Comparison of ENCODE assay signal across 23 mouse cellular contexts in the genomic region with DNA sequence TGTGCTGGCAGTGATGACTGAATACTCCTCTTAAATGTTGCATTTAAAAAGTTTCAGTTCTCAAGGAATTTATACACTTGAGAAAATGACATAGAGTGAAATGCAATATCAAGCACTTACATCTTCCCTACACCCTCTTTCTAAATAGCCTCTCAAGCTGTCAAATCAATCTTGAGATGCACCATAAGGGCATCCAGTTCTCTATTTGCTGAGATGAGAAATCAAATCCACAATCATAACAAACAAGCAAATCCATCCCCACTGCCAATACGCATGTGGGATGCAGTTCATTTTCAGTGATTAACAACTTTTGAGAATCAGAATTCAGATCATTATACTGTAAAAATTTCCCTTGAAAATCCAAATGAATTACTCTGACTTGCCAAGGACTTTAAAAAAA.
A peak's percentile ranks its signal among the peaks of the same experiment; 100 is the strongest.
DNase-seq lines count a peak whose midpoint lies in the region; ATAC-seq and TF ChIP-seq lines count a peak whose summit lies in the region.
"Had no signal": no experiment of that assay in that cellular context is flagged by ENCODE, and none has a peak within 500 bp of the region (broad histone marks: within the 10 kb centered on the region; RNA-seq: fewer than 3 reads in every experiment).

No protein-coding gene starts in this region.

- H3K36me3 ChIP-seq in forebrain, embryonic 16.5 days (ENCODE audit: control insufficient read depth, insufficient read depth) = no peaks in the 10 kb centered on the region
- no peaks in the 10 kb centered on the region for H3K36me3 ChIP-seq in forebrain, embryonic 13.5 days (ENCODE audit: poor library complexity, severe bottlenecking)
- no peaks in the 10 kb centered on the region for H3K36me3 ChIP-seq in forebrain, postnatal 0 days (ENCODE audit: insufficient read depth)
- no peaks in the 10 kb centered on the region for H3K36me3 ChIP-seq in forebrain, embryonic 14.5 days (ENCODE audit: control insufficient read depth, insufficient read depth, low read length)
- no peaks in the 10 kb centered on the region for H3K36me3 ChIP-seq in midbrain, embryonic 11.5 days (ENCODE audit: control insufficient read depth, insufficient read depth, low read length)
- H3K36me3 ChIP-seq in midbrain, embryonic 14.5 days (ENCODE audit: control insufficient read depth, insufficient read depth, low read length) = no peaks in the 10 kb centered on the region
- H3K36me3 ChIP-seq: G1E had no signal

- no peak overlapping the region for H3K4me3 ChIP-seq in forebrain, embryonic 16.5 days (replicated peaks; ENCODE audit: low read length)
- no peak overlapping the region for H3K4me3 ChIP-seq in forebrain, embryonic 13.5 days
- no peak overlapping the region for H3K4me3 ChIP-seq in forebrain, postnatal 0 days (ENCODE audit: low read depth, low read length)
- H3K4me3 ChIP-seq in forebrain, embryonic 14.5 days (ENCODE audit: low read depth, low read length) = no peak overlapping the region
- H3K4me3 ChIP-seq in midbrain, embryonic 11.5 days (ENCODE audit: low read depth, low read length) = no peak overlapping the region
- no peak overlapping the region for H3K4me3 ChIP-seq in midbrain, embryonic 14.5 days (replicated peaks; ENCODE audit: low read depth, low read length)

- TF ChIP-seq CTCF in forebrain, postnatal 0 days (IDR thresholded peaks at IDR 0.05; ENCODE audit: low read depth) = no peak
- no peak for TF ChIP-seq CTCF in brain, embryonic 14.5 days (IDR thresholded peaks at IDR 0.05; ENCODE audit: borderline replicate concordance, extremely low read depth, insufficient read depth, insufficient read length)

- H3K9ac ChIP-seq in forebrain, embryonic 16.5 days (replicated peaks; ENCODE audit: low read depth, low read length) = no peak overlapping the region
- H3K9ac ChIP-seq in forebrain, embryonic 13.5 days = no peak overlapping the region
- H3K9ac ChIP-seq in forebrain, postnatal 0 days = no peak overlapping the region
- H3K9ac ChIP-seq in forebrain, embryonic 14.5 days (ENCODE audit: low read length) = no peak overlapping the region
- no peak overlapping the region for H3K9ac ChIP-seq in midbrain, embryonic 11.5 days (ENCODE audit: low read length)
- no peak overlapping the region for H3K9ac ChIP-seq in midbrain, embryonic 14.5 days (replicated peaks; ENCODE audit: low read length)

- no peaks in the 10 kb centered on the region for H3K9me3 ChIP-seq in forebrain, embryonic 16.5 days (ENCODE audit: control insufficient read depth, low read length)
- no peaks in the 10 kb centered on the region for H3K9me3 ChIP-seq in forebrain, embryonic 13.5 days (replicated peaks)
- no peaks in the 10 kb centered on the region for H3K9me3 ChIP-seq in forebrain, postnatal 0 days (ENCODE audit: low read length)
- no peaks in the 10 kb centered on the region for H3K9me3 ChIP-seq in forebrain, embryonic 14.5 days (replicated peaks; ENCODE audit: control insufficient read depth, low read length)
- no peaks in the 10 kb centered on the region for H3K9me3 ChIP-seq in midbrain, embryonic 11.5 days (ENCODE audit: control insufficient read depth, low read length)
- H3K9me3 ChIP-seq in midbrain, embryonic 14.5 days (ENCODE audit: control insufficient read depth, low read length) = no peaks in the 10 kb centered on the region
- H3K9me3 ChIP-seq: G1E had no signal

- DNase-seq in forebrain, postnatal 0 days = no peak
- no peak for DNase-seq in forebrain, embryonic 14.5 days (ENCODE audit: low spot score)
- peak; percentile 33 for DNase-seq in midbrain, embryonic 11.5 days (ENCODE audit: low spot score, missing footprints)
- DNase-seq in midbrain, embryonic 14.5 days = no peak
- peak; percentile 31 for DNase-seq in brain, embryonic 14.5 days (ENCODE audit: low read depth)
- DNase-seq in left cerebral cortex, adult 8-10 months (ENCODE audit: low spot score in 2 of 2) = no peak
- DNase-seq: adrenal gland, adult 2 months; adrenal gland, adult 8-10 months; adrenal gland, postnatal 10 days; adrenal gland, postnatal 14 days; adrenal gland, postnatal 25 days; adrenal gland, postnatal 36 days; B cell, adult 2 months; cerebellum, adult 11 months; cerebellum, adult 11-12 months; cerebellum, adult 18-20 months had no signal

- 0 out of 2 replicates have a peak, but pooled peaks cover 3% of the 10 kb centered on the region for H3K4me1 ChIP-seq in forebrain, embryonic 16.5 days (replicated peaks; ENCODE audit: control insufficient read depth, insufficient read depth, low read length)
- no peaks in the 10 kb centered on the region for H3K4me1 ChIP-seq in forebrain, embryonic 13.5 days
- H3K4me1 ChIP-seq in forebrain, postnatal 0 days (ENCODE audit: insufficient read depth) = peaks cover 4% of the 10 kb centered on the region; the same call in 1 of the 2 replicates
- H3K4me1 ChIP-seq in forebrain, embryonic 14.5 days (ENCODE audit: control insufficient read depth, insufficient read depth, low read length) = no peaks in the 10 kb centered on the region
- H3K4me1 ChIP-seq in midbrain, embryonic 11.5 days (ENCODE audit: control insufficient read depth, insufficient read depth, low read length) = no peaks in the 10 kb centered on the region
- no peaks in the 10 kb centered on the region for H3K4me1 ChIP-seq in midbrain, embryonic 14.5 days (ENCODE audit: control insufficient read depth, insufficient read depth, low read length)

- peak; percentile 52 for ATAC-seq in forebrain, embryonic 16.5 days
- ATAC-seq in forebrain, embryonic 13.5 days = no peak; the same call in 1 of the 2 replicates
- peak; percentile 52; the same call in 1 of the 2 replicates for ATAC-seq in forebrain, postnatal 0 days
- ATAC-seq in forebrain, embryonic 14.5 days = no peak
- ATAC-seq in midbrain, embryonic 11.5 days (ENCODE audit: low FRiP score) = no peak
- no peak for ATAC-seq in midbrain, embryonic 14.5 days (ENCODE audit: low FRiP score, low TSS enrichment)
- ATAC-seq: activated CD4-positive, CD25-positive, alpha-beta regulatory T cell, adult 4 months; CD4-positive, CD25-positive, alpha-beta regulatory T cell, adult 4 months; Patski had no signal

- WGBS in forebrain, embryonic 16.5 days = 60% methylated on average over 1 of the region's 1 CpGs
- 94% methylated on average over 1 of the region's 1 CpGs for WGBS in forebrain, embryonic 13.5 days
- WGBS in forebrain, postnatal 0 days = 62% methylated on average over 1 of the region's 1 CpGs
- 83% methylated on average over 1 of the region's 1 CpGs for WGBS in forebrain, embryonic 14.5 days
- WGBS in midbrain, embryonic 11.5 days = 94% methylated on average over 1 of the region's 1 CpGs
- 98% methylated on average over 1 of the region's 1 CpGs for WGBS in midbrain, embryonic 14.5 days

- no peaks in the 10 kb centered on the region for H3K27me3 ChIP-seq in forebrain, embryonic 16.5 days (replicated peaks; ENCODE audit: control insufficient read depth, insufficient read depth, low read length)
- H3K27me3 ChIP-seq in forebrain, embryonic 13.5 days = no peaks in the 10 kb centered on the region
- no peaks in the 10 kb centered on the region for H3K27me3 ChIP-seq in forebrain, postnatal 0 days (ENCODE audit: insufficient read depth, low read length)
- no peaks in the 10 kb centered on the region for H3K27me3 ChIP-seq in forebrain, embryonic 14.5 days (replicated peaks; ENCODE audit: control insufficient read depth, insufficient read depth, low read length)
- no peaks in the 10 kb centered on the region for H3K27me3 ChIP-seq in midbrain, embryonic 11.5 days (ENCODE audit: control insufficient read depth, insufficient read depth, low read length)
- no peaks in the 10 kb centered on the region for H3K27me3 ChIP-seq in midbrain, embryonic 14.5 days (ENCODE audit: control insufficient read depth, insufficient read depth, low read length)
- H3K27me3 ChIP-seq: CH12.LX had no signal

- no peak overlapping the region for H3K4me2 ChIP-seq in forebrain, embryonic 16.5 days (ENCODE audit: low read length)
- no peak overlapping the region for H3K4me2 ChIP-seq in forebrain, embryonic 13.5 days
- no peak overlapping the region for H3K4me2 ChIP-seq in forebrain, postnatal 0 days (ENCODE audit: low read depth)
- no peak overlapping the region for H3K4me2 ChIP-seq in forebrain, embryonic 14.5 days (ENCODE audit: low read length)
- no peak overlapping the region for H3K4me2 ChIP-seq in midbrain, embryonic 11.5 days
- H3K4me2 ChIP-seq in midbrain, embryonic 14.5 days (ENCODE audit: low read length) = no peak overlapping the region

- H3K27ac ChIP-seq in forebrain, embryonic 16.5 days (ENCODE audit: low read length) = no peak overlapping the region
- no peak overlapping the region for H3K27ac ChIP-seq in forebrain, embryonic 13.5 days
- H3K27ac ChIP-seq in forebrain, postnatal 0 days (ENCODE audit: low read depth, low read length) = no peak overlapping the region
- no peak overlapping the region for H3K27ac ChIP-seq in forebrain, embryonic 14.5 days (ENCODE audit: low read depth, low read length)
- no peak overlapping the region for H3K27ac ChIP-seq in midbrain, embryonic 11.5 days (ENCODE audit: low read depth, low read length)
- H3K27ac ChIP-seq in midbrain, embryonic 14.5 days (replicated peaks; ENCODE audit: low read depth, low read length) = no peak overlapping the region

- no peak for TF ChIP-seq POLR2A in brain, embryonic 14.5 days (IDR thresholded peaks at IDR 0.05; ENCODE audit: borderline replicate concordance, extremely low read depth, insufficient read depth, insufficient read length, poor library complexity, severe bottlenecking)

Comparison
In these comparisons a context has a peak if more than half of its experiments do, and no peak if none do; other contexts are left out.
1. ATAC-seq: peak in forebrain, embryonic 16.5 days (single experiment) and forebrain, postnatal 0 days (single experiment); none in forebrain, embryonic 13.5 days (single experiment), forebrain, embryonic 14.5 days (single experiment), midbrain, embryonic 11.5 days (single experiment) and midbrain, embryonic 14.5 days (single experiment).
2. DNase-seq: peak in midbrain, embryonic 11.5 days (single experiment) and brain, embryonic 14.5 days (single experiment); none in forebrain, postnatal 0 days (single experiment), forebrain, embryonic 14.5 days (single experiment), midbrain, embryonic 14.5 days (single experiment) and left cerebral cortex, adult 8-10 months (0 of 2).